Comparison of ENCODE assay signal across 27 mouse cellular contexts in the genomic region with DNA sequence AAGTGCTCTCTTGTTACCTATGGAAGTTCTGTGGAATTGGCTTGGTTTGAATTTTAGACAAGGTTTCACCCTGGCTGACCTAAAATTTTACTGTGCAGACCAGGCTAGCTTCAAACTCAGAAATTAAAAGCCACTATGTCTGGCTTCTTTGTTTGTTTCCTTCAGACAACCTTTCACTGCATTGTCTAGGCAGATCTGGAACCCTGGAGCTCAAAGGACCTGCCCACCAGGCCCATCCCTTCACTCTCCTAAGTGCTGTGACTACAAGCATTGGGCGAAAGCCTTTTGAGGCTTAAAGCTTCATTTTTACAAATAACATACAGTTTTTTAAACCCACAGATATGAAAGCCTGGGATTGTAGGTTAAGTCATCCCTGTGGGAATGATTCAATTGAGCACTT. TPM values are rescaled to one million over a fixed set of nuclear protein-coding genes. Genes with fewer than 3 reads are reported as not detected.
DNase-seq lines count a peak whose midpoint lies in the region; ATAC-seq and TF ChIP-seq lines count a peak whose summit lies in the region.
"Had no signal": no experiment of that assay in that cellular context is flagged by ENCODE, and none has a peak within 500 bp of the region (broad histone marks: within the 10 kb centered on the region; RNA-seq: fewer than 3 reads in every experiment).

No protein-coding gene starts in this region.

- H3K27ac ChIP-seq in gastrocnemius, adult 2 months = peak overlapping the region; percentile 84
- peak overlapping the region; percentile 97 for H3K27ac ChIP-seq in embryonic fibroblast, embryonic 13.5 days (ENCODE audit: insufficient read depth, low read length)
- H3K27ac ChIP-seq in hindbrain, embryonic 13.5 days = no peak overlapping the region
- H3K27ac ChIP-seq: embryonic facial prominence, embryonic 10.5 days; embryonic facial prominence, embryonic 12.5 days; forebrain, embryonic 13.5 days; forebrain, embryonic 15.5 days had no signal

- H3K9me3 ChIP-seq in E14TG2a.4 (ENCODE audit: low read length) = no peaks in the 10 kb centered on the region; the same call in 1 of the 2 replicates
- H3K9me3 ChIP-seq in hindbrain, embryonic 13.5 days = no peaks in the 10 kb centered on the region
- H3K9me3 ChIP-seq: embryonic facial prominence, embryonic 10.5 days; embryonic facial prominence, embryonic 12.5 days; forebrain, embryonic 13.5 days; forebrain, embryonic 15.5 days had no signal

- H3K4me1 ChIP-seq in E14TG2a.4 (replicated peaks; ENCODE audit: low read depth, low read length) = peaks cover 84% of the 10 kb centered on the region
- H3K4me1 ChIP-seq in embryonic fibroblast, embryonic 13.5 days (ENCODE audit: control insufficient read depth, insufficient read depth, low read length) = peaks cover 21% of the 10 kb centered on the region
- peaks cover 5% of the 10 kb centered on the region; the same call in 1 of the 2 replicates for H3K4me1 ChIP-seq in hindbrain, embryonic 13.5 days (replicated peaks)

- H3K36me3 ChIP-seq in E14TG2a.4 (ENCODE audit: insufficient read depth, low read length) = peaks cover 40% of the 10 kb centered on the region
- no peaks in the 10 kb centered on the region for H3K36me3 ChIP-seq in hindbrain, embryonic 13.5 days
- H3K36me3 ChIP-seq: embryonic facial prominence, embryonic 10.5 days; embryonic facial prominence, embryonic 12.5 days; forebrain, embryonic 15.5 days; G1E had no signal

- TF ChIP-seq POLR2A in embryonic fibroblast, embryonic 13.5 days (IDR thresholded peaks at IDR 0.05; ENCODE audit: low read depth, low read length) = no peak

- no peak for ATAC-seq in hindbrain, embryonic 13.5 days (ENCODE audit: low FRiP score)
- ATAC-seq: CD4-positive, CD25-positive, alpha-beta regulatory T cell, adult 4 months; forebrain, embryonic 13.5 days; forebrain, embryonic 15.5 days; forebrain, postnatal 0 days; Patski had no signal

- intact Hi-C loops in gastrocnemius, adult 2 months (cut with DNase I) = loop anchor here (2.0 to 5.0 kb wide), 5 partner anchors 21 to 269 kb away; partner anchors contain the start of gene Ccdc171

- no peak overlapping the region for H3K4me3 ChIP-seq in gastrocnemius, adult 2 months
- H3K4me3 ChIP-seq in E14TG2a.4 (replicated peaks; ENCODE audit: low read length) = peak overlapping the region; percentile 52
- H3K4me3 ChIP-seq in embryonic fibroblast, embryonic 13.5 days (ENCODE audit: insufficient read depth, low read length) = no peak overlapping the region
- no peak overlapping the region for H3K4me3 ChIP-seq in hindbrain, embryonic 13.5 days
- H3K4me3 ChIP-seq: embryonic facial prominence, embryonic 10.5 days; embryonic facial prominence, embryonic 12.5 days; erythroblast, embryonic 14.5 days; forebrain, embryonic 13.5 days; forebrain, embryonic 15.5 days had no signal

- no peak for TF ChIP-seq CTCF in gastrocnemius, adult 2 months (IDR thresholded peaks at IDR 0.05)
- no peak for TF ChIP-seq CTCF in E14TG2a.4 (conservative IDR thresholded peaks at IDR 0.05; ENCODE audit: low read length)
- no peak for TF ChIP-seq CTCF in embryonic fibroblast, embryonic 13.5 days (IDR thresholded peaks at IDR 0.05; ENCODE audit: borderline replicate concordance, insufficient read depth, low read length)

- no peak overlapping the region for H3K9ac ChIP-seq in hindbrain, embryonic 13.5 days
- H3K9ac ChIP-seq: embryonic facial prominence, embryonic 12.5 days; forebrain, embryonic 13.5 days; forebrain, embryonic 15.5 days; forebrain, postnatal 0 days had no signal

- no peak overlapping the region for H3K4me2 ChIP-seq in hindbrain, embryonic 13.5 days
- H3K4me2 ChIP-seq: embryonic facial prominence, embryonic 12.5 days; forebrain, embryonic 13.5 days; forebrain, embryonic 15.5 days had no signal

- no peak for DNase-seq in gastrocnemius, adult 2 months
- no peak for DNase-seq in gastrocnemius, postnatal 4 days (ENCODE audit: low spot score in 2 of 2)
- peak; percentile 64 for DNase-seq in R1 (ENCODE audit: low read depth, low spot score)
- DNase-seq in spleen, postnatal 36 days (ENCODE audit: low spot score in 2 of 2) = no peak
- no peak for DNase-seq in T-cell, adult 2 months (ENCODE audit: low spot score)
- DNase-seq: adrenal gland, adult 2 months; adrenal gland, postnatal 10 days; adrenal gland, postnatal 25 days; B cell, adult 2 months; cerebellum, adult 11 months; cerebellum, adult 18-20 months; cerebellum, adult 8-10 months; cerebellum, adult 9-11 months; cerebellum, postnatal 25 days; forebrain, postnatal 0 days had no signal

- 91% methylated on average over 1 of the region's 1 CpGs for WGBS in hindbrain, embryonic 13.5 days

- no peaks in the 10 kb centered on the region for H3K27me3 ChIP-seq in E14TG2a.4 (ENCODE audit: insufficient read depth, low read length)
- H3K27me3 ChIP-seq in hindbrain, embryonic 13.5 days = no peaks in the 10 kb centered on the region
- H3K27me3 ChIP-seq: CH12.LX; embryonic facial prominence, embryonic 12.5 days; forebrain, embryonic 13.5 days; forebrain, embryonic 15.5 days; Patski had no signal

RNA-seq across cellular contexts. Expression of gene Ttc39b, which starts 22.3 kb away (rescaled TPM):
- total RNA-seq in gastrocnemius, adult 2 months (2021) = 1 to 10 TPM; 4.0 to 6.9 TPM
- total RNA-seq in gastrocnemius, postnatal 4 days (2021) = 1 to 10 TPM; 6.5 to 9.2 TPM
- polyA plus RNA-seq in embryonic fibroblast, embryonic 13.5 days (2011; ENCODE audit: insufficient read length, low read depth, missing spikeins) = 34.6 and 39.5 TPM in 2 replicates
- polyA plus RNA-seq in hindbrain, embryonic 13.5 days (2015; fragmentation: Nextera tagmentation; extraction: Ambion mirVana) = 5.3 and 5.5 TPM in 2 replicates
- polyA plus RNA-seq: G1E had no signal
